Mouse (Mus musculus): ENCODE data around the gene Dot1l.

DNA sequence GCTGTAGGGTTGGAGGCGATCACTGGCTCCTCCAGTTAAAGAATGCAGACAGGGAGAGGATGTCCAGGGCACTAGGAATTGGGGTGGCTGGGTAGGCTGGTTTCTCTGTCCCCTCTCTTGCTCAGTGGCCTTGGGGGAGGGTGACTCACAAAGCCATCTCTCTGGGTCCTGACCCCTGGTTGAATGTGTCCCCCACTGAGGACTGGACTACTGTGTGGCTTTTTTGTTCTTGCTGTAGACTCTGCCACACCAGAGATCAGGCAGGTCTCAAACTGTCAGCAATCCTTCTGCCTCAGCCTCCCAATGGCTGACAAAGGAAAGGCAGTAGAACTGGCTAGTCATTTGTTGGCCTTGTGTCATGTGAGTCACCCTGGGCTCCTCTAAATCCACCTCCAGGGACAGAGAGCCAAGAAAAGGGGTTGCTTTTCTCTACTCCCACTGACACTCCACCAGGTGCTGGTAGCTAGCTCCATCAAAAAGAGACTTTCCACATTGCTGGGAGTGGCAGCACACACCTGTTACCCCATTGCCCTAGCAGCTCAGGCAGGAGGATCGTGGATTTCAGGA is 83.4 kb downstream of the Dot1l start:
- no peak for TF ChIP-seq CTCF (IDR thresholded peaks at IDR 0.05; ENCODE audit: low read depth, low read length)
- no peak for TF ChIP-seq POLR2A (IDR thresholded peaks at IDR 0.05; ENCODE audit: borderline replicate concordance, low read depth, low read length)
